Mouse (Mus musculus): ENCODE data around the gene Cx3cr1.

DNA sequence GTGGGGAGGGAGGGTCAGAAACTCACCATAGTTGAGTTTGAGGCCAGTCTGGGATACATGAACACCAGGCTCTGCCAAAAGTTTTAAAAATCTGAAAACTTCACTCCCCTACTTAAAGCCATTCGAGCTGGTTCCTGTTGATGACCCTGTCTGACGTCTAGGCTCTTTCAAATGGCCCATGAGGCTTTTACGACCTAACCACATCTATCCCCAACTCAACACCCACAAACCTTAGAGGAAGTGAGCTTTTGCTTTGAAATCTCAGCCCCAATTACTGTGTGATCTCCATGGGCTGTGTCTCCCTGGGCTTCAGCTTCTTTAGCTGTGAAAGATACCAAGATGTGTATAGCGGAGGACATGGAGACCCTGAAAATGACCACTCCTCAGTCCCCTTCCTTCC, 131.2 kb downstream of the Cx3cr1 start:
- no peak for TF ChIP-seq CTCF (IDR thresholded peaks at IDR 0.05; ENCODE audit: low read depth)
- no peak for TF ChIP-seq EP300 (optimal IDR thresholded peaks at IDR 0.05)
